Mouse (Mus musculus): ENCODE data around the gene Nfyc. TPM values are rescaled to one million over a fixed set of nuclear protein-coding genes. Genes with fewer than 3 reads are reported as not detected.

Gene Nfyc
- polyA plus RNA-seq, 1 experiment = 150 TPM

DNA sequence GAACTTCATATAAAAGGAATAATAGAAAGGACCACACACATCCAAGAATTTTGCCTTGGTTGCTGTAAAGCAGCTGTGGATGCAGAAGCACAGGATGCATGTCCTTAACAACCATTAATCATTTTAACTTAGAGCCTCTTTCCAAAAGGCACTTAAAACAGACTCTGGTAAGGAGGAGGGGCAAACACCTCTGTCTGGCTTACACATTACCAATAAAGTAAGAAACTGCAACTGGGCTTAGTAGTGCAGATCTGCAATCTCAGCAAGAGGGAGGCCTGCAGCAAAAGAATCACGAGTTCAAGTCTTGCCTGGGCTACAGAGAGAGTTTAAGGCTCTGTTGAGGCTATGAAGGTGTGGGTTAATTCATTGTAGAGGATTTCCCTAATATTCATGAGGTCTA is 35.7 kb downstream of the Nfyc start:
- TF ChIP-seq CTCF (IDR thresholded peaks at IDR 0.05; ENCODE audit: borderline replicate concordance, insufficient read depth, low read depth, low read length) (no peak), POLR2A (IDR thresholded peaks at IDR 0.05; ENCODE audit: borderline replicate concordance, insufficient read depth, low read length) (no peak)
- 95% methylated on average over 1 of the region's 1 CpGs for WGBS

GRCm38 (mm10) chr4:120792918-120793317 is 38.5 kb downstream of the Nfyc start:
- H3K4me1 ChIP-seq (ENCODE audit: control insufficient read depth, insufficient read depth, low read length) = peaks cover 14% of the 10 kb centered on the region; the same call in 1 of the 2 replicates
- 84% methylated on average over 2 of the region's 2 CpGs for WGBS
- no peak overlapping the region for H3K4me3 ChIP-seq (replicated peaks; ENCODE audit: insufficient read depth, low read depth, low read length)
- no peak for DNase-seq
- H3K27me3 ChIP-seq (ENCODE audit: control insufficient read depth, insufficient read depth, low read length) = no peaks in the 10 kb centered on the region
- H3K27ac ChIP-seq (ENCODE audit: insufficient read depth, low read length) = no peak overlapping the region
- TF ChIP-seq CTCF (IDR thresholded peaks at IDR 0.05; ENCODE audit: borderline replicate concordance, insufficient read depth, low read depth, low read length) = no peak

More for the DNA sequence above, 35.7 kb downstream of the Nfyc start:
- H3K4me1 ChIP-seq (ENCODE audit: control insufficient read depth, insufficient read depth, low read length) = peaks cover 8% of the 10 kb centered on the region; the same call in 1 of the 2 replicates
- H3K27me3 ChIP-seq (ENCODE audit: control insufficient read depth, insufficient read depth, low read length) = no peaks in the 10 kb centered on the region
- no peak overlapping the region for H3K27ac ChIP-seq (ENCODE audit: insufficient read depth, low read length)
- DNase-seq = no peak
- H3K4me3 ChIP-seq (replicated peaks; ENCODE audit: insufficient read depth, low read depth, low read length) = no peak overlapping the region

DNA sequence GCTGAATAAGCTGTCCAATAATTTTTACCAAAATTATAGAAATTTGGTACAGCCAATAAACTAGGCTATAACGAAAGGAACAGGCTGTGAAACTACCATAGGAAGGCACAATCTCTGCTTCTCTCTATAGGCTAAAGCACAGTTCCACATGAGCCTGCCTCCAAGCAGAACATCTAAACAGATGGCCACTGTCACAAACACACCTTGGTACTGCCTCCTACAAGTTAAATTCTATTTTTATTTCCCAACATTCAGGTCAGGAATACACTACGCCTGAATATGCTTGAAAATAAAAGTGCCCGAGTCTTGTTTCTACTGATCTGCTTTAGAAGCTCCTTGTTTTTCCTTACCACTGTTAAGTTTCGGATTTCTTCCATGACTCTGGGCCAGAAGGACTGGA is 41.3 kb downstream of the Nfyc start:
- peak overlapping the region; percentile 56; the same call in 1 of the 2 replicates for H3K27ac ChIP-seq (ENCODE audit: insufficient read depth, low read length)
- WGBS = 15% methylated on average over 4 of the region's 4 CpGs
- DNase-seq = peak; percentile 33 to 77
- H3K4me1 ChIP-seq (ENCODE audit: control insufficient read depth, insufficient read depth, low read length) = peaks cover 14% of the 10 kb centered on the region; the same call in 1 of the 2 replicates
- H3K27me3 ChIP-seq (ENCODE audit: control insufficient read depth, insufficient read depth, low read length) = no peaks in the 10 kb centered on the region
- H3K4me3 ChIP-seq (replicated peaks; ENCODE audit: insufficient read depth, low read depth, low read length) = no peak overlapping the region
- no peak for TF ChIP-seq POLR2A (IDR thresholded peaks at IDR 0.05; ENCODE audit: borderline replicate concordance, insufficient read depth, low read length)
- no peak for TF ChIP-seq CTCF (IDR thresholded peaks at IDR 0.05; ENCODE audit: borderline replicate concordance, insufficient read depth, low read depth, low read length)

DNA sequence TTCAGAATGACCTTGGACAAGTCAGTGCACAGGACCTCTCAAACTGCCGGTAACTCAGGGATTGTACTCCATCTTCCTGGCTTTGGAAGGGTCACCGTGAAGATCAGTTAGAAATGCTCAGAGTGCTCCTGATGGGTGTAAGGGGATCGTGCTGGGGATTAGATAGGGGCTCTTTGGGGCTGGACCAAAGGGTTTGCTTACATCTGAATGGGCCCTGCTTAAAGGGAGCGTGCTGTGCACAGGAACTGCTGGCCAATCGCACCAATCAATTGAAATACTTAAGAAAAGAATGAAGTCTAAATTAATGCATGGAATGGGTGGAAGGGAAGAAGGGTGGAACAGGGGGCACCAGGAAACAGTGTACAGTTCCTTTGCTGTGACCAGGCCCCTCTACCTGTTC is 75.6 kb downstream of the Nfyc start:
- Histone ChIP-seq H3K27ac (ENCODE audit: insufficient read depth, low read length) (no peak overlapping the region), H3K4me1 (ENCODE audit: control insufficient read depth, insufficient read depth, low read length) (no peaks in the 10 kb centered on the region), H3K4me3 (replicated peaks; ENCODE audit: insufficient read depth, low read depth, low read length) (no peak overlapping the region), H3K27me3 (ENCODE audit: control insufficient read depth, insufficient read depth, low read length) (no peaks in the 10 kb centered on the region)
- no peak for DNase-seq
- 61% methylated on average over 5 of the region's 5 CpGs for WGBS
- no peak for TF ChIP-seq CTCF (IDR thresholded peaks at IDR 0.05; ENCODE audit: borderline replicate concordance, insufficient read depth, low read depth, low read length)
- no peak for TF ChIP-seq POLR2A (IDR thresholded peaks at IDR 0.05; ENCODE audit: borderline replicate concordance, insufficient read depth, low read length)

GRCm38 (mm10) chr4:120755299-120755698 is 76.1 kb downstream of the Nfyc start:
- H3K27me3 ChIP-seq (ENCODE audit: control insufficient read depth, insufficient read depth, low read length) = no peaks in the 10 kb centered on the region
- H3K4me3 ChIP-seq (replicated peaks; ENCODE audit: insufficient read depth, low read depth, low read length) = no peak overlapping the region
- 0% methylated on average over 1 of the region's 1 CpGs for WGBS
- no peak for TF ChIP-seq POLR2A (IDR thresholded peaks at IDR 0.05; ENCODE audit: borderline replicate concordance, insufficient read depth, low read length)
- TF ChIP-seq CTCF (IDR thresholded peaks at IDR 0.05; ENCODE audit: borderline replicate concordance, insufficient read depth, low read depth, low read length) = peak; percentile 88
- no peaks in the 10 kb centered on the region for H3K4me1 ChIP-seq (ENCODE audit: control insufficient read depth, insufficient read depth, low read length)
- no peak overlapping the region for H3K27ac ChIP-seq (ENCODE audit: insufficient read depth, low read length)
- DNase-seq = peak; percentile 61 to 70

DNA sequence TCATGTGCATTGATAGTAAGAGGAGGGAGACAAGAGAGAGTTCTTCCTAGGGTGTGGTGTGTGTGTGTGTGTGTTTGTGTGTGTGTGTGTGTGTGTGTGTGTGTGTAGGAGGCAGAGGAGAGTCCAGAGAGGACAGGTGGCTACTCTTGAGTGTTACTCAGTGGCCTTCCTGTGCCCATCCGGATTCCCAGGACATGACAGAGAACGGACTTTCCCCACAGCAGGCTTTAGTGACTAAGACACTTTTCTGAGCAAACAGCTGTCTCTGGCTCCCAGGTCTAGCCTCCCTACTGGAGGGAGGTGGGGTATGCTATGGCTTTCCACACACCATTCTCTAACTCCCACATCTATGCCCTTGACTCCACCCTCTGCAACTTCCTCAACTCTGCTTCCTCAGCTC is 81.8 kb downstream of the Nfyc start:
- Histone ChIP-seq H3K4me3 (replicated peaks; ENCODE audit: insufficient read depth, low read depth, low read length) (no peak overlapping the region), H3K27ac (ENCODE audit: insufficient read depth, low read length) (no peak overlapping the region), H3K4me1 (ENCODE audit: control insufficient read depth, insufficient read depth, low read length) (no peaks in the 10 kb centered on the region), H3K27me3 (ENCODE audit: control insufficient read depth, insufficient read depth, low read length) (no peaks in the 10 kb centered on the region)
- DNase-seq = no peak
- TF ChIP-seq POLR2A (IDR thresholded peaks at IDR 0.05; ENCODE audit: borderline replicate concordance, insufficient read depth, low read length) (no peak), CTCF (IDR thresholded peaks at IDR 0.05; ENCODE audit: borderline replicate concordance, insufficient read depth, low read depth, low read length) (no peak)
- WGBS = 72% methylated on average over 2 of the region's 2 CpGs

DNA sequence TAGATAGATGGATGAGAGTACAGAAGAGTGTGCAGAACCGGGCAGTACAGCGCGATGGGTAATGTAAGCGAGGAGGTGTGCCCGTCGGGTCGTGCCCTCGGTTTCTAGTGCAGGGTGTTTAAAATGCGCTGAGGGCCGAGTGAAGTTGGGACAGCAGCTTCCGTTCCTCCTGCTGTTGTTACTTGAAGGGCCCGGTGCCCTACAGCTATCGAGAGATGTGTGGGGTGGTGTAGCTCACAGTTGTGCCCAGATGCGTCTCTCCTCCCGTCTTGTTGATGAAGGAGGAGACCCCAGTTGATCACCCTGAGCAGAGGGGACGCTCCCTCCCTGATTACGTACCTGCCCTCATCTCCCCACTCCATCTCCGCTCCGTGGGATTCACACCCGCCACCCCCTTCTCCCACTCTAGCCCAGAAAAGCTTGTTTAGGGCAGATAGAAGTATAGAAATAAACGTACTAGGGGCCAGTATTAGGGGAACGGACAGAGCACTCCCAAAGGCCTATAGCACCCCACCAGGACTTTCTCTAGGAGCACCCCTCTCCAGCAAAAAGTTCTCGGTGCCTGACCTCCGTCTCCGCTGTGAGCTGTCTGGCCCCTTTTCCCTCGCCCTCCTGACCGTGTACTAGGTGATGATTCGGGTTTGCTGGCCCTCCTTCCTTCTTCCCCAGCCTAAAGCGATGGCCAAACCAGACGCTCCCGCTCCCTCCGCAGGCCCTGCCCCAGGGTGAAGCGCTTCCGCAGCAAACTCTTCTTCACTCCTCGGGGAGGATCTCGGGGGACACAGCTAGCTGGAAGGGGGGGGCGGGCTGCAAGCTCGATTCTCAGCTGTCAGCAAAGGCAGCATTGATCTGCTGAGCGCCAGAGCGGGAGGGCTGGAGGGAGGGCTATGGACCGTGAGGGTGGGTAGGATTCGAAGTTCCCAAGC is 83.2 kb downstream of the Nfyc start, which contains the start of gene Kcnq4:
Gene Kcnq4 (minus strand): TSS at position 672 of the 926 bp plus-strand sequence.
- 27% methylated on average over 42 of the region's 42 CpGs for WGBS
- no peaks in the 10 kb centered on the region for H3K27me3 ChIP-seq (ENCODE audit: control insufficient read depth, insufficient read depth, low read length)
- TF ChIP-seq CTCF (IDR thresholded peaks at IDR 0.05; ENCODE audit: borderline replicate concordance, insufficient read depth, low read depth, low read length) (no peak), POLR2A (IDR thresholded peaks at IDR 0.05; ENCODE audit: borderline replicate concordance, insufficient read depth, low read length) (no peak)
- peak within 1 kb of the TSS; percentile 44 for H3K4me3 ChIP-seq (replicated peaks; ENCODE audit: insufficient read depth, low read depth, low read length)
- DNase-seq = no peak
- no peak within 1 kb of the TSS for H3K27ac ChIP-seq (ENCODE audit: insufficient read depth, low read length)
- H3K4me1 ChIP-seq (ENCODE audit: control insufficient read depth, insufficient read depth, low read length) = no peaks in the 10 kb centered on the region
